Comparison of ENCODE assay signal across 13 mouse cellular contexts in the genomic region with DNA sequence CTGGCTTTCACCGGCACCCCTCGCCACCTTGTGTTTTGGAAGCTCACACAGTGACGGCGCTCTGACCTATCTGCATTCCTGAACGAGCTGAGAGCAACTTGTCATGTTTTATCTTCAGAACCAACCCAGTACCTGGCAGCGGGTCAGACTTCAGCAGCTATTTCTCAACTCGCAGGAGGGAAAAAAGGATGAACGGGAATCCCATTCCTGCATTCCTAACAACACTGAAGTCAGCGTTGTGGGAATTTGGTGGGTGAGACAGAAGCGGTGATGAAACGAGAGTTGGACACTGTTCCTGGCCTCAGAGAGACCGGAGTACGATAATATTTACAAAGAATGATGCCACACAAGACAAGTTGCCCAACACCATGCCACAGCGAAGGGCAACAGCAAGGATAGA. TPM values are rescaled to one million over a fixed set of nuclear protein-coding genes. Genes with fewer than 3 reads are reported as not detected.
DNase-seq lines count a peak whose midpoint lies in the region; ATAC-seq lines count a peak whose summit lies in the region.
"Had no signal": no experiment of that assay in that cellular context is flagged by ENCODE, and none has a peak within 500 bp of the region (broad histone marks: within the 10 kb centered on the region; RNA-seq: fewer than 3 reads in every experiment).

No protein-coding gene starts in this region.

- no peaks in the 10 kb centered on the region for H3K36me3 ChIP-seq in kidney, embryonic 15.5 days
- H3K36me3 ChIP-seq in heart, embryonic 16.5 days (ENCODE audit: control insufficient read depth, insufficient read depth), result no peaks in the 10 kb centered on the region
- H3K36me3 ChIP-seq in neural tube, embryonic 15.5 days, result no peaks in the 10 kb centered on the region
- no peaks in the 10 kb centered on the region for H3K36me3 ChIP-seq in hindbrain, embryonic 14.5 days (replicated peaks; ENCODE audit: control insufficient read depth, insufficient read depth)

- H3K4me2 ChIP-seq in kidney, embryonic 15.5 days, result 0 out of 2 replicates have a peak overlapping the region, but pooled peaks have one; percentile 9
- peak overlapping the region; percentile 75 for H3K4me2 ChIP-seq in heart, embryonic 16.5 days (ENCODE audit: low read depth, low read length)
- H3K4me2 ChIP-seq in neural tube, embryonic 15.5 days, result no peak overlapping the region
- no peak overlapping the region for H3K4me2 ChIP-seq in hindbrain, embryonic 14.5 days (replicated peaks)

- H3K9me3 ChIP-seq in kidney, embryonic 15.5 days (replicated peaks), result no peaks in the 10 kb centered on the region
- no peaks in the 10 kb centered on the region for H3K9me3 ChIP-seq in heart, embryonic 16.5 days (replicated peaks; ENCODE audit: control insufficient read depth, low read length)
- no peaks in the 10 kb centered on the region for H3K9me3 ChIP-seq in neural tube, embryonic 15.5 days (replicated peaks)
- H3K9me3 ChIP-seq in hindbrain, embryonic 14.5 days (ENCODE audit: control insufficient read depth, low read length), result no peaks in the 10 kb centered on the region

- 73% methylated on average over 14 of the region's 14 CpGs for whole genome bisulfite sequencing in kidney, embryonic 15.5 days
- 26% methylated on average over 14 of the region's 14 CpGs for WGBS in heart, embryonic 16.5 days
- 88% methylated on average over 14 of the region's 14 CpGs for WGBS in neural tube, embryonic 15.5 days
- 86% methylated on average over 14 of the region's 14 CpGs for WGBS in hindbrain, embryonic 14.5 days

- no peak overlapping the region for H3K9ac ChIP-seq in kidney, embryonic 15.5 days
- H3K9ac ChIP-seq in heart, embryonic 16.5 days (ENCODE audit: low read length), result peak overlapping the region; percentile 30
- H3K9ac ChIP-seq in neural tube, embryonic 15.5 days (replicated peaks), result no peak overlapping the region
- H3K9ac ChIP-seq in hindbrain, embryonic 14.5 days, result no peak overlapping the region

- DNase-seq in kidney, adult 11 months, result no peak
- peak; percentile 72 for DNase-seq in adrenal gland, postnatal 14 days
- DNase-seq in lung, postnatal 14 days, result peak; percentile 32
- no peak for DNase-seq in hindbrain, embryonic 14.5 days (ENCODE audit: low spot score)
- no peak for DNase-seq in embryo, embryonic 11 days
- DNase-seq: gastrocnemius, postnatal 14 days; kidney, adult 9 months had no signal

- H3K4me1 ChIP-seq in kidney, embryonic 15.5 days, result 0 out of 2 replicates have a peak, but pooled peaks cover 2% of the 10 kb centered on the region
- H3K4me1 ChIP-seq in heart, embryonic 16.5 days (ENCODE audit: control insufficient read depth, insufficient read depth, low read length), result 0 out of 2 replicates have a peak, but pooled peaks cover 4% of the 10 kb centered on the region
- no peaks in the 10 kb centered on the region for H3K4me1 ChIP-seq in neural tube, embryonic 15.5 days
- no peaks in the 10 kb centered on the region for H3K4me1 ChIP-seq in hindbrain, embryonic 14.5 days (replicated peaks; ENCODE audit: control insufficient read depth, insufficient read depth, low read length)

- no peak overlapping the region for H3K27ac ChIP-seq in kidney, embryonic 15.5 days
- H3K27ac ChIP-seq in heart, embryonic 16.5 days (ENCODE audit: low read length), result no peak overlapping the region
- H3K27ac ChIP-seq in neural tube, embryonic 15.5 days (replicated peaks), result no peak overlapping the region
- no peak overlapping the region for H3K27ac ChIP-seq in hindbrain, embryonic 14.5 days
- H3K27ac ChIP-seq: macrophage had no signal

- no peak overlapping the region for H3K4me3 ChIP-seq in kidney, embryonic 15.5 days (replicated peaks)
- peak overlapping the region; percentile 47 for H3K4me3 ChIP-seq in heart, embryonic 16.5 days (ENCODE audit: low read length)
- no peak overlapping the region for H3K4me3 ChIP-seq in neural tube, embryonic 15.5 days (replicated peaks)
- H3K4me3 ChIP-seq in hindbrain, embryonic 14.5 days (replicated peaks; ENCODE audit: low read length), result no peak overlapping the region
- H3K4me3 ChIP-seq: myocyte had no signal

- no peak for ATAC-seq in kidney, embryonic 15.5 days (replicated peaks; ENCODE audit: low FRiP score)
- ATAC-seq in heart, embryonic 16.5 days (replicated peaks; ENCODE audit: extremely low read depth, insufficient read depth, low FRiP score), result peak; percentile 73
- ATAC-seq in neural tube, embryonic 15.5 days (ENCODE audit: low FRiP score), result no peak
- no peak for ATAC-seq in hindbrain, embryonic 14.5 days (ENCODE audit: low FRiP score)

- H3K27me3 ChIP-seq in kidney, embryonic 15.5 days, result no peaks in the 10 kb centered on the region
- H3K27me3 ChIP-seq in heart, embryonic 16.5 days (ENCODE audit: control insufficient read depth, insufficient read depth, low read length), result no peaks in the 10 kb centered on the region
- no peaks in the 10 kb centered on the region for H3K27me3 ChIP-seq in neural tube, embryonic 15.5 days (replicated peaks)
- H3K27me3 ChIP-seq in hindbrain, embryonic 14.5 days (ENCODE audit: control insufficient read depth, insufficient read depth, low read length), result no peaks in the 10 kb centered on the region
- H3K27me3 ChIP-seq: CH12.LX had no signal

RNA-seq across cellular contexts. Expression of gene Map3k7cl, which starts 58.3 kb away (rescaled TPM):
- polyA plus RNA-seq in kidney, embryonic 15.5 days (2015; fragmentation: Nextera tagmentation; extraction: Ambion mirVana), result 2.2 and 2.4 TPM in 2 replicates
- 1.2 and 2.3 TPM in 2 replicates for total RNA-seq in adrenal gland, postnatal 14 days (2021)
- polyA plus RNA-seq in heart, embryonic 16.5 days (2015; fragmentation: Nextera tagmentation; extraction: Ambion mirVana), result 0.30 and 0.86 TPM in 2 replicates
- 0.12 and 0.50 TPM in 2 replicates for polyA plus RNA-seq in neural tube, embryonic 15.5 days (2015; fragmentation: Nextera tagmentation; extraction: Ambion mirVana)
- 0.12 TPM in 1 of 2 replicates, not detected in the other for polyA plus RNA-seq in hindbrain, embryonic 14.5 days (2014; fragmentation: Nextera tagmentation; extraction: Ambion mirVana)
- polyA plus RNA-seq: macrophage had no signal

Comparison
In these comparisons a context has a peak if more than half of its experiments do, and no peak if none do; other contexts are left out.
1. H3K4me2 ChIP-seq: peak in kidney, embryonic 15.5 days (single experiment) and heart, embryonic 16.5 days (single experiment); none in neural tube, embryonic 15.5 days (single experiment) and hindbrain, embryonic 14.5 days (single experiment).
2. DNase-seq: peak in adrenal gland, postnatal 14 days (single experiment) and lung, postnatal 14 days (single experiment); none in kidney, adult 11 months (single experiment), hindbrain, embryonic 14.5 days (single experiment) and embryo, embryonic 11 days (single experiment).